Mouse (Mus musculus) cortical plate, adult 2 months (tissue): Measurements from ENCODE around the gene Tspoap1. TPM values are rescaled to one million over a fixed set of nuclear protein-coding genes. Genes with fewer than 3 reads are reported as not detected.
A peak's percentile ranks its signal among the peaks of the same experiment; 100 is the strongest.

Experiments used
- H3K27ac ChIP-seq: fragments of 200-500 bp; 2 replicates; pipeline ENCODE4 v1.5.1; 2012; ENCODE audit warnings: low read length, control low read depth, inconsistent platforms; ENCODE audit not compliant: insufficient read depth
- H3K4me1 ChIP-seq: fragments of 200-500 bp; 2 replicates; pipeline ENCODE4 v1.6.1; 2011; ENCODE audit warnings: low read length; ENCODE audit not compliant: control insufficient read depth, insufficient read depth
- H3K4me3 ChIP-seq: fragments of 200-500 bp; 2 replicates; pipeline ENCODE4 v1.5.1; 2011; ENCODE audit warnings: mild to moderate bottlenecking, low read length, control low read depth; ENCODE audit not compliant: insufficient read depth
- CTCF ChIP-seq: fragments of 200-500 bp; IDR thresholded peaks from 2 replicates; pipeline ENCODE4 v1.5.1; 2011; ENCODE audit warnings: mild to moderate bottlenecking, control low read depth, low read length; ENCODE audit not compliant: insufficient read depth; ENCODE audit errors: extremely low read depth
- POLR2A ChIP-seq: fragments of 200-500 bp; IDR thresholded peaks from 2 replicates; pipeline ENCODE4 v1.6.1; 2011; ENCODE audit warnings: mild to moderate bottlenecking, low read length, control low read depth; ENCODE audit not compliant: insufficient read depth; ENCODE audit errors: extremely low read depth
- polyA plus RNA-seq: library from polyadenylated mRNA; depleted of rRNA; stranded (reverse); fragments of >200 nt; gene quantifications from 2 replicates; pipeline ENCODE4 v1.2.3, GENCODE M21; 2012; rRNA removed

Gene Tspoap1
- polyA plus RNA-seq, 1 experiment: 269 TPM

DNA sequence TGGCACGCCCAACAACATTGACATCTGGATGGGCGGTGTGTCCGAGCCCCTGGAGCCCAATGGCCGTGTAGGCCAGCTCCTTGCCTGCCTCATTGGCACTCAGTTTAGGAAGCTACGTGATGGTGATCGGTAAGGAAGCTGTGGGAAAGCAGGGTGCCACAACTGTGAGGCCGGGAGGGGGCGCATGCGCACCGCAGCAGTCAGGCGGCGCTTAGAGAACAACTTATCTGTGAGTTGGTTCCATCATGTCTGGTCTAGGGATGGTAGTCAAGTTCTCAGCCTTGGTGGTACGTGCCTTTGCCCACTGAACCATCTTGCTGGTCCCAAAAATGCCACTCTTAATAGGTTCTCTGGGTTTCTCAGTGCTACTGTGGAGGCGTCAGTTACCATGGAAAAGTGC, 42.3 kb downstream of the Tspoap1 start:
- Histone ChIP-seq H3K4me1 (no peaks in the 10 kb centered on the region), H3K27ac (no peak overlapping the region), H3K4me3 (no peak overlapping the region)
- TF ChIP-seq POLR2A: no peak
- TF ChIP-seq CTCF: peak; percentile 47

DNA sequence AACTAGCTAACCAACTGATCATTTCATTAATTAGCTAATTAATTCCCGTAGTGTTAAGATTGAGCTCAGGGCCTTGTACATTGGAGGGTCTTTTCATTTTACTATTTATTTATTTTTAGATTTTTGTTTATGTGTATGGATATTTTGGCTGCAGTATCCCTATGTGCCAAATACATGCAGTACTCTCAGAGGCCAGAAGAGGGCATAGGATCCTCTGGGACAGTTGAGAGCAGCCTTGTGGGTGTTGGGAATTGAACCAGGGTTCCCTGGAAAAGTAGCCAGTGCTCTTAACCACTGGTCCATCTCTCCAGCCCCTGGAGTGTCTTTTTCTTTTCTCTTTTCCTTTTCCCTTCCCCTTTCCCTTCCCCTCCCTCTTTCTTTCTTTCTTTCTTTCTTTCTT, 45.1 kb downstream of the Tspoap1 start:
- TF ChIP-seq POLR2A (no peak), CTCF (peak; percentile 23; the same call in 1 of the 2 replicates)
- no peak overlapping the region for H3K27ac ChIP-seq
- H3K4me3 ChIP-seq: no peak overlapping the region
- H3K4me1 ChIP-seq: no peaks in the 10 kb centered on the region

DNA sequence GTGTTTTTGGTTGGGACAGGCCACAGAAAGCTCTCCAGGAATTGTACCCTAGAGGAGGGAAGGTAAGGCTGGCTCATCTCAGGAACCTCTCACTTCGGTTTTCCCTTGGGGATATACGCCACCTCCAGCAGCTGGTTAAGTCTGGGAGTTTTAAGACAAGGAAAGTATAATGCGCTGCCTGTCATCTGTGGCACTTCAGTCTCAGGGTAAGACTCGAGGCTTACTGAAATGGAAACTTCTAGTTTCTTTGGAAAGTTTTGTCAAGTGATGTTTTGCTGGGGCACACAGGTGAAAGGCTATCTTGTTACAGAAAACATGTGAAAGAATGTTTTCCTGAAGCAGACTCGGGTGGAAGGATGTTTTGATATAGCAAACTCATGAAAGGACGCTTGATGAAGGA, 47.1 kb downstream of the Tspoap1 start:
- Histone ChIP-seq H3K4me1 (no peaks in the 10 kb centered on the region), H3K27ac (no peak overlapping the region), H3K4me3 (no peak overlapping the region)
- TF ChIP-seq CTCF: no peak
- TF ChIP-seq POLR2A: no peak

DNA sequence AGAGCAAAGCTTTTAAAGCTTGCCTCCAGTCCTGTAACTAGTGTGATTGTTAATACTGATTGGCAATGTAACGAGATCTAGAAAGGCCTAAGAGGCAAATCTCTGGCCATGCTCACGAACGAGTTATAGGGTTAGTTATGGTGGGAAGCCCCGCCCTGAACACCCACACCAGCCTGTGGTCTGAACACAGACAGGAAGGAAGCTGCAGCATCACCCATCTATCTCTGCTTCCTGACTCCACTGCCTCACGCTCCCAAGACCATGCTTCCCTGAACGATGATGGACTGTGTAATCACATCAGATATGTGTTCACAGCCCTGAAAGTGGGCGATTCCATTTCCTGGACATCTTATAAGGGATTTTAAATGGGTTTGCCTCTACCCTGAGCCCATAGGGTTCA, 47.9 kb downstream of the Tspoap1 start:
- H3K27ac ChIP-seq: no peak overlapping the region
- no peaks in the 10 kb centered on the region for H3K4me1 ChIP-seq
- H3K4me3 ChIP-seq: no peak overlapping the region
- TF ChIP-seq CTCF (no peak), POLR2A (no peak)

DNA sequence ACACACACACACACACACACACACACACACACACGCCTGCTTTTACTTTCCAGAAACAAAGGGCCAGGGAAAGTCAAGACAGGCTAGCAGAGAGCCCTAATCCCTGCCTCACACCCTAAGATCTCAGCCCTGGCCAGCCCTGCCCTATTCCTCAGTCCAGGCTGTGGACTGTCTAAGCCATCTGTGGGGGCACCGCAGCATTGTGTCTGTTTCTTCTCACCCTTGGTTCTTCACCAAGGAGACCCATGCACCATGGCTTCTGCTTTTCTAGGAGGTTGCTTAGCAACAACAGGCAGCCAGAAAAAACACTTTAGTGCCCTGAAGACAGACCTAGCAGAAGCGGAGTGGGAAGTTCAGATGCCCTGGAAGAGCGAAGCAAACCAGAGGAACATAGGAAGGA, 51.1 kb downstream of the Tspoap1 start:
- no peak for TF ChIP-seq POLR2A
- TF ChIP-seq CTCF: no peak
- Histone ChIP-seq H3K27ac (no peak overlapping the region), H3K4me1 (no peaks in the 10 kb centered on the region), H3K4me3 (no peak overlapping the region)

DNA sequence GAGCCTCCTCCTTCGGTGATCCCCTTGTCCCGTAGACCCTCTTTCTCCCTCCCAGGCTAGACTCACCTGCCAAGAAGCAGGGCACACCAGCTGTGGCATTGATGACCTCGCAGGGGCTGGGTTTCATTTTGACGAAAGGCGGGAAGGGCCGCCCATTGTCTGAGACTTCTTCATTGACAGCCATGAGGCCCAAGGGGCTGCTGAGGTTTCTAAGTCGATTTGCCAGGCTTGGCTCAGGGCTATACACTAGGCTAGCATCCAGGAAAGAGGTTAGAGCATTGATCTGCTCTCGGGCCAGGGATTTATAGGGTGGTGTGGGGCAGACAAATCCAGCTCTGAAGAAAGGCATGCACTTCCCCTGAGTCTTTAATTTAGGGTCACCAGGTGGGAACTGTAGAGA, 54.5 kb downstream of the Tspoap1 start:
- Histone ChIP-seq H3K27ac (no peak overlapping the region), H3K4me3 (no peak overlapping the region), H3K4me1 (no peaks in the 10 kb centered on the region)
- no peak for TF ChIP-seq CTCF
- TF ChIP-seq POLR2A: no peak

DNA sequence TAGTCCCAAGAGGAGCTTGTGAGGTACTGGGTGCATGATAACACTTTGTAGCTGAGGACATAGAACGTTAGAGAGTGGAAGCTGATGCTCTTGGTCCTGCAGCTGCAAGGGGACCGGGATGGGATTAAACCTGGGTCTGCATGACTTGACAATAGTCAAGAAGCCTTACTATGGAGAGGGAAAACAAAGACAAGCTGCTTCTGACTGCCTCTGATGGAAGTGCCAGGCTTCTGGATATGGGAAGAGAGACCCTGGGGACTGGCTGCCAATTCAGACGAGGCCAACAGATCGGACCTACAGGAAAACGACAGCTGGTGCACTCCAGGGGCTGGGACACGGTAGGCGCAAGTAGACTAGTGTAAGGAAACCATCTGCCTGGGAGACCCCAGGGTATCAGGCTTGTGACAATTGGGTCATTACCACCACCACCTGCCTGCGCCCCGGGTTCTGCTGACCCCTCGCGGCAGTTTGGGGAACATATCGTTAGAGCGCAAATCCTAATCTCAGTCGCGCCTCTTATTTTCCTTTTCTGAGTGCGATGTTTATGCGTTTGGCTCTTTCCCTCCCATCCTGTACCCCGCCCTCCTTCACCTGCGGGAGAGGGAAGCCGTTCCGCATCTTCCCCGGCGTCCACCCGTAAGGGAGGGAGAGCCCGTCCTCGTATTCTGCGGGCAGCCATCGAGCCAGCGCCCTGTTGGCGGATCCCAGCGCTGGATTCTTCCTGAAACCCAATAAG, 56.5 kb downstream of the Tspoap1 start:
- Histone ChIP-seq H3K4me3 (peak overlapping the region; percentile 41), H3K4me1 (no peaks in the 10 kb centered on the region), H3K27ac (no peak overlapping the region)
- TF ChIP-seq POLR2A: no peak
- peak; percentile 64 for TF ChIP-seq CTCF

DNA sequence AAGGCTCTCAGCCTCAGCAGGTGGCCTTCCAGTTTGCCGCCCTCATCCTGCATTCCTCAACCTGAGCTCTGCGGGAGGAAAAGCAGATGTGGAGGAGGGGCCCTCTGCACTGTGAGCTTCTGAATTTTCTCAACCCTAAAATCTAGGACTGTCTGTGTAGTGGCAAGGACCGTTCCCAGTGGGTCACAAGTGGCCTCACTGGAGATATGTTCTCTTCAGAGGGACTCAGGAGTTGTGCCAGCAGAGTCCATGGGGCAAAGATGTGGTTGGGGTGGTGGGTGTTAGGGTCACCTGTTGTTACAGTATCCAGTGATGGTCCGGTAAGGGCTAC, 57.1 kb downstream of the Tspoap1 start:
- Histone ChIP-seq H3K4me3 (peak overlapping the region; percentile 41), H3K27ac (no peak overlapping the region), H3K4me1 (no peaks in the 10 kb centered on the region)
- TF ChIP-seq CTCF: no peak
- TF ChIP-seq POLR2A: no peak

DNA sequence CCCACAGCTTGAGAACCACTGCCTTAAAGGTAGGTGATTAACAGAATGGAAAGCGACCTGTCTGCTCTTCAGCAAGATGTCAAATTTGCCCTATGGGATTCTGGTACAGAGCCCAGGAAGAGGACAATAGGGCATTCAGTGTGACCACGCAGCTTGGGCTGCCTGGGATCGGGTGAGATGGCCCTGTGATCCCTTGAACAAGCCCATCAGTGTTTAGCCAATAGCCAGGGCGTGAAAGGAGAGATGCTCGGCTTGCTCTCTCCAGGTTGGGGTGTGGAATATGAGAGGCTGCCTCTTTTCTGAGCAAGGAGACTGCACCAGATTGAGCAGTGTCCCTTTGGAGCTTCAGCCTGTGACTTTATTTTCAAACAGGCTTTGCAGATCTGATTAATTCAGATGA, 61.2 kb downstream of the Tspoap1 start:
- H3K4me3 ChIP-seq: no peak overlapping the region
- H3K4me1 ChIP-seq: no peaks in the 10 kb centered on the region
- TF ChIP-seq POLR2A: 0 out of 2 replicates have a peak, but pooled peaks have one; percentile 18
- TF ChIP-seq CTCF: no peak
- 0 out of 2 replicates have a peak overlapping the region, but pooled peaks have one; percentile 78 for H3K27ac ChIP-seq

DNA sequence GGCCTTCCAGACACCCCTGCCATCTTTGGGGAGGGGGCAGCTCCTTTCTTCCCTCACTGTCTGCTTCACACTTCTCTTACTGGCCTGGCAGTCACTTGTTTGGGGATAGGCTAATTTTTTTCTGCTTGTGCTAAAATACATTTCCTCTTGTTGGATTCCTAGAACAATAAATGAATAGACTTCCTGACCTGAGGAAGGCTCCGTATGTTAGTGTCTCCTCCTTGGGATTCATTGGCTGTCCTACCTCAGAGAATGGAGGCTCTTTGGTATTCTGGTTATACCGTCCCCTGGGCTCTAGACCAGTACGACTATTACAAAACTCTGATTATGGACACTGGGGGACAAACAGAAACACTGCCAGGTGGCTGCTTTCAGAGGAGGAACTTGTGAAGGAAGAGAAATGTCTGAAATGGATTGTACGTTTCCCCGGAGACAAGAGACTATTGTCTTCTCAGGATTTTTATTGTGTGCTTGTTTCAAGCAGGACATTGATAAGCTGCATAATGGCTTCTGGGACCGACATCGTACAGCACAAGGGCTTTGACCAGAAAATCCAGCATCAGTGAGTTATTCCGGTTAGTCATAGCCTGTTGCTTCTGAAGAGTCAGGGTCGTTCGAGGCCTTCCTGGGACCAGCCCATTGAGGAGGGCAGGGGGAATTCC, 68.0 kb downstream of the Tspoap1 start, which contains the start of gene Lpo:
Gene Lpo, minus strand, starts transcription at position 51 of the 662 bp plus-strand sequence.
- TF ChIP-seq CTCF: no peak
- no peak for TF ChIP-seq POLR2A
- no peaks in the 10 kb centered on the region for H3K4me1 ChIP-seq
- H3K27ac ChIP-seq: no peak within 1 kb of the TSS
- H3K4me3 ChIP-seq: no peak within 1 kb of the TSS

Other genes with a start within 250 kb of the Tspoap1 start
- 0.06 and 0.13 TPM in 2 replicates for gene Gm11492, start 193.9 kb upstream of the Tspoap1 start, polyA plus RNA-seq
- 424 and 429 TPM in 2 replicates for gene Sept4, start 191.6 kb upstream of the Tspoap1 start, polyA plus RNA-seq
- gene Mtmr4, start 168.4 kb upstream of the Tspoap1 start, polyA plus RNA-seq: 46.0 and 47.0 TPM in 2 replicates
- 0.40 and 0.42 TPM in 2 replicates for gene Hsf5, start 143.4 kb upstream of the Tspoap1 start, polyA plus RNA-seq
- 1.9 and 2.1 TPM in 2 replicates for gene Rnf43, start 97.8 kb upstream of the Tspoap1 start, polyA plus RNA-seq
- gene Supt4a, start 23.0 kb upstream of the Tspoap1 start, polyA plus RNA-seq: 153 and 154 TPM in 2 replicates
- 0.06 TPM in 1 of 2 replicates, not detected in the other for gene Mpo, start 33.0 kb downstream of the Tspoap1 start, polyA plus RNA-seq
- 0.72 and 2.4 TPM in 2 replicates for gene Lpo, start 67.7 kb downstream of the Tspoap1 start, polyA plus RNA-seq
- gene Mks1, start 92.7 kb downstream of the Tspoap1 start, polyA plus RNA-seq: 9.8 and 11.8 TPM in 2 replicates
- 0.53 and 0.90 TPM in 2 replicates for gene Epx, start 115.0 kb downstream of the Tspoap1 start, polyA plus RNA-seq
- gene Olfr462, start 131.7 kb downstream of the Tspoap1 start, polyA plus RNA-seq: not detected in 2 replicates
- 0.04 TPM in 1 of 2 replicates, not detected in the other for gene Olfr463, start 136.8 kb downstream of the Tspoap1 start, polyA plus RNA-seq
- 2.1 and 3.1 TPM in 2 replicates for gene Olfr464, start 160.4 kb downstream of the Tspoap1 start, polyA plus RNA-seq
- gene Dynll2, start 227.0 kb downstream of the Tspoap1 start, polyA plus RNA-seq: 396 and 411 TPM in 2 replicates